Mouse (Mus musculus): ENCODE measurements around the gene Cpt1c.

DNA sequence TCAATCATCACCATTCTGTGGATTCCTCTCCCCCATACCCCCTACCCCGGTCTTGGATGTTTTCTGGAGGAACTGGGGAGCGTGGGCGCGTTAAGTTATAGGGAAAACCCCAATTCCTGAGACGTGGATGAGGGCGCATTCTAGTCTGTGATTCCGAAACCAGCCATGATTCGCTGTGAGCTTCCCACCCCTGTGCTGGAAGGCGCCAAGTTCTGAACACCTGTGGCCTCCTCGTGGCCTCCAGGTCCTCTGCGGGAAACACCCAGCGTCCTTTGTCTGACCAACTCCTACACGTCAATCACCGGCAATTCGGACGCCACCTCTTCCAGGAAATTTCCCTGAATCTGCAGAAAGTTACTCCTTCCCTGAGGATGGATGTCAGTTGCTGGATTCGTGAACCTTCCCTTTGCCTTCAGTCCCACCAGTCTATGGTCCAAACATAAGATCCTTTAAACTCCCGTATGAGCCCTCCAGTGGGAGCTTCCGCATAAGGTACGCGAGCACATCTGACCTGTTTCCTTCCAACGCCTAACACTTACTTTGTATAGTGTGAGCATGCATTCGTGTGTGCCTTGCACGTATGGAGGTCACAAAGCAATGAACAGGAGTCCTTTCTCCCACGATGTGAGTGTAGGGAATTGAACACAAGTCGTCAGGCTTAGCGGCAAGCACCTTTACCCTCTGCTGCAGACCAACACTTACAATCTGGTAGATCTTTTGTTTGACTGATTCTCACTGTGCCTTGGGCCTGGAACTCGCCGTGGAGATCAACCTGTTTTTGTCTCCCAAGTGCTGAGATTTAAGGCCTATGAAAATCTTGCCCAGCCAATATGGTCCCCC, 12.4 kb upstream of the Cpt1c start:
- TF ChIP-seq CTCF (IDR thresholded peaks at IDR 0.05; ENCODE audit: low read depth): 0 out of 2 replicates have a peak, but pooled peaks have one; percentile 13
- TF ChIP-seq EP300 (IDR thresholded peaks at IDR 0.05; ENCODE audit: low read depth): no peak

Measured in liver, embryonic 14.5 days (tissue).